Mouse (Mus musculus) brain, embryonic 14.5 days (tissue): ENCODE data around the gene A730061H03Rik.

Experiments
- CTCF ChIP-seq: fragments of 200-500 bp; IDR thresholded peaks from 2 replicates; pipeline ENCODE4 v1.5.1; 2012; ENCODE audit warnings: inconsistent platforms, mild to moderate bottlenecking, moderate library complexity, borderline replicate concordance; ENCODE audit not compliant: insufficient read depth, insufficient read length; ENCODE audit errors: extremely low read depth
- POLR2A ChIP-seq: fragments of 200-500 bp; IDR thresholded peaks from 2 replicates; pipeline ENCODE4 v1.6.1; 2012; ENCODE audit warnings: mild to moderate bottlenecking, inconsistent platforms, borderline replicate concordance; ENCODE audit not compliant: poor library complexity, insufficient read depth, insufficient read length, severe bottlenecking; ENCODE audit errors: extremely low read depth

DNA sequence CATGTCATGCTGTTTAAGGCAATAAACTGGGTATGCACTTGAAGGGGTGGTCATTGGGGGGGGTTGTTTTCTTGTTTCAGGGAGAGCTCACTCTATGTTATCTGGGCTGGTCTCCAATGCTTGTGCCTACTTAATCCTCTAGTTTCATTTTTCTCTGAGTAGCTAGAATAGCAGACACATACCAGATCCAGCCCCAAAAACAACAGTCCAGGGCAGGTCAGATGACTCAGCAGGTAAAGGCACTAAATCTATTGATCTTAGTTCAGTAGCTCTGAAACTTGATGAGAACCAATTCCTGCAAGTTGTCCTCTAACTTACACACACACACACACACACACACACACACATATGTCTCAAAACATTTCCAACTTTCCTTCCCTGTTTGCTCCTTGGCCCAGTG is 11.6 kb upstream of the A730061H03Rik start:
- TF ChIP-seq CTCF (no peak), POLR2A (no peak)
